In the genomic region with DNA sequence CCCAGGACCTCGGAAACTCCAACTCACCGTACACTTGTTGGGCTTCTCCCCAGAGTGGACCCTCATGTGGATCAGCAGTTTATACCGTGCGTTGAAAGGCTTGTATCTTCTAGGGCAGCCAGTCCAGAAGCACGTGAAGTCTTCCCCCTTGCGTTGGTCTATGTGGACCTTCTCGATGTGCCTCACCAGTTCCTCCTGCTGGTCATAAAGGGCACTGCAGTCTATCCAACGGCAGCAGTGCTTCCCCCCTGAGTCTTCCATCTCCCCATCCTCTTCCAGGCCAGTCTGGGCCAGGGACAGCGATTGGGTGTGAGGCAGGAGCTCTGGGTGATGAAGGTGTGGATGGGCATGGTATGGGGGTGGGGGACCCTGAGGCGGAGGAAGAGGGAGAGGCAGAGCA, we compare ENCODE assay signal across 8 mouse cellular contexts.
A peak's percentile ranks its signal among the peaks of the same experiment; 100 is the strongest.
DNase-seq lines count a peak whose midpoint lies in the region; TF ChIP-seq lines count a peak whose summit lies in the region.

No protein-coding gene starts in this region.

- no peaks in the 10 kb centered on the region for H3K4me1 ChIP-seq in cerebellum, adult 2 months (ENCODE audit: control insufficient read depth, insufficient read depth, low read length)
- H3K4me1 ChIP-seq in bone marrow, adult 2 months (ENCODE audit: control insufficient read depth, insufficient read depth, low read length): peaks cover 2% of the 10 kb centered on the region; the same call in 1 of the 2 replicates
- H3K4me1 ChIP-seq in limb, embryonic 10.5 days: peaks cover 11% of the 10 kb centered on the region

- no peak overlapping the region for H3K27ac ChIP-seq in cerebellum, adult 2 months (ENCODE audit: insufficient read depth, low read length)
- H3K27ac ChIP-seq in bone marrow, adult 2 months (ENCODE audit: control insufficient read depth, insufficient read depth, low read depth, low read length, poor library complexity): no peak overlapping the region
- H3K27ac ChIP-seq in limb, embryonic 10.5 days: no peak overlapping the region; the same call in 1 of the 2 replicates

- intact Hi-C loops in left cerebral cortex, postnatal 14 days (cut with DNase I): no loop called here

- 83% methylated on average over 10 of the region's 10 CpGs for WGBS in cerebellum, adult 2 months
- 42% methylated on average over 10 of the region's 10 CpGs for WGBS in bone marrow, adult 2 months
- 82% methylated on average over 10 of the region's 10 CpGs for WGBS in limb, embryonic 10.5 days

- no peak overlapping the region for H3K4me3 ChIP-seq in cerebellum, adult 2 months (replicated peaks; ENCODE audit: insufficient read depth, low read depth, low read length)
- H3K4me3 ChIP-seq in bone marrow, adult 2 months (replicated peaks; ENCODE audit: control insufficient read depth, low read depth, low read length): no peak overlapping the region
- no peak overlapping the region for H3K4me3 ChIP-seq in limb, embryonic 10.5 days

- TF ChIP-seq CTCF in cerebellum, adult 2 months (IDR thresholded peaks at IDR 0.05; ENCODE audit: borderline replicate concordance, insufficient read depth, low read depth, low read length): peak; percentile 50
- peak; percentile 85 for TF ChIP-seq CTCF in bone marrow, adult 2 months (IDR thresholded peaks at IDR 0.05; ENCODE audit: control insufficient read depth, insufficient read depth, low read length)

- TF ChIP-seq POLR2A in cerebellum, adult 2 months (IDR thresholded peaks at IDR 0.05; ENCODE audit: borderline replicate concordance, insufficient read depth, low read length): no peak
- 0 out of 2 replicates have a peak, but pooled peaks have one; percentile 25 for TF ChIP-seq POLR2A in bone marrow, adult 2 months (IDR thresholded peaks at IDR 0.05; ENCODE audit: borderline replicate concordance, control insufficient read depth, low read depth, low read length)

- H3K27me3 ChIP-seq in cerebellum, adult 2 months (ENCODE audit: control insufficient read depth, insufficient read depth, low read length): no peaks in the 10 kb centered on the region; the same call in 1 of the 2 replicates
- no peaks in the 10 kb centered on the region for H3K27me3 ChIP-seq in limb, embryonic 10.5 days (ENCODE audit: low read depth, poor library complexity, severe bottlenecking)

- H3K36me3 ChIP-seq in limb, embryonic 10.5 days: no peaks in the 10 kb centered on the region

- H3K9me3 ChIP-seq in limb, embryonic 10.5 days (replicated peaks): no peaks in the 10 kb centered on the region; the same call in 1 of the 2 replicates

- DNase-seq in cerebellum, adult 2 months: peak; percentile 4 to 11
- DNase-seq in cerebellum, adult 9-10 months: no peak
- DNase-seq in left cerebral cortex, postnatal 14 days (ENCODE audit: low spot score in 2 of 2): peak; percentile 15 to 28
- DNase-seq in left cerebral cortex, adult 9 months (ENCODE audit: low spot score in 2 of 2): no peak
- peak; percentile 45 for DNase-seq in limb, embryonic 10.5 days (ENCODE audit: low spot score)
- DNase-seq in retina, embryonic 14.5 days (ENCODE audit: low spot score): peak; percentile 32
- DNase-seq in urinary bladder, postnatal 4 days (ENCODE audit: low spot score in 2 of 2): no peak

Comparison
In these comparisons a context has a peak if more than half of its experiments do, and no peak if none do; other contexts are left out.
1. DNase-seq: peak in cerebellum, adult 2 months (2 of 2), left cerebral cortex, postnatal 14 days (2 of 2), limb, embryonic 10.5 days (single experiment) and retina, embryonic 14.5 days (single experiment); none in cerebellum, adult 9-10 months (single experiment), left cerebral cortex, adult 9 months (0 of 2) and urinary bladder, postnatal 4 days (0 of 2).